Mouse (Mus musculus): ENCODE data around the gene Rpa1.
A peak's percentile ranks its signal among the peaks of the same experiment; 100 is the strongest.

Gene Rpa1

GRCm38 (mm10) chr11:75262181-75262580, 85.9 kb downstream of the Rpa1 start:
- DNase-seq (ENCODE audit: low read depth), result no peak

GRCm38 (mm10) chr11:75261730-75262129, 86.4 kb downstream of the Rpa1 start:
- DNase-seq (ENCODE audit: low read depth), result no peak

GRCm38 (mm10) chr11:75261016-75261415, 87.1 kb downstream of the Rpa1 start:
- DNase-seq (ENCODE audit: low read depth), result no peak

- no peak for DNase-seq (ENCODE audit: low read depth)
These were observed 88.0 kb downstream of the Rpa1 start for GRCm38 (mm10) chr11:75259996-75260561.

GRCm38 (mm10) chr11:75259416-75259815, 88.7 kb downstream of the Rpa1 start:
- DNase-seq (ENCODE audit: low read depth), result no peak

- DNase-seq (ENCODE audit: low read depth), result no peak
These were observed 91.0 kb downstream of the Rpa1 start for GRCm38 (mm10) chr11:75257056-75257648.

- peak; percentile 74 for DNase-seq (ENCODE audit: low read depth)
These were observed 92.8 kb downstream of the Rpa1 start for GRCm38 (mm10) chr11:75255330-75255729.

- peak; percentile 56 for DNase-seq (ENCODE audit: low read depth)
These were observed 93.7 kb downstream of the Rpa1 start for GRCm38 (mm10) chr11:75254252-75254912.

GRCm38 (mm10) chr11:75251557-75252070, 96.5 kb downstream of the Rpa1 start:
- DNase-seq (ENCODE audit: low read depth), result no peak

GRCm38 (mm10) chr11:75251006-75251512, 97.1 kb downstream of the Rpa1 start:
- no peak for DNase-seq (ENCODE audit: low read depth)

- DNase-seq (ENCODE audit: low read depth), result no peak
These were observed 98.5 kb downstream of the Rpa1 start for GRCm38 (mm10) chr11:75249588-75249987.
